Mouse (Mus musculus) embryonic facial prominence, embryonic 11.5 days (tissue): ENCODE measurements around the gene Prss30. TPM values are rescaled to one million over a fixed set of nuclear protein-coding genes. Genes with fewer than 3 reads are reported as not detected.
A peak's percentile ranks its signal among the peaks of the same experiment; 100 is the strongest.

ENCODE experiments used
- ATAC-seq: fragments of 200-750 bp; cut with Nextera tagmentation; replicated peaks from 2 replicates; pipeline ENCODE4 v1.8.0; 2017; ENCODE audit warnings: low read depth; ENCODE audit not compliant: insufficient number of reproducible peaks, low FRiP score, low TSS enrichment
- DNase-seq: peaks from one replicate; pipeline ENCODE4 v3.0.0-alpha.2; 2015; ENCODE audit warnings: low spot score
- H3K27ac ChIP-seq: fragments of 300-500 bp; sonication (generic); replicated peaks from 2 replicates; pipeline ENCODE4 v1.5.1; 2014; ENCODE audit warnings: mild to moderate bottlenecking, low read depth, low read length, control low read depth
- H3K27me3 ChIP-seq: fragments of 300-500 bp; sonication (generic); 2 replicates; pipeline ENCODE4 v1.6.1; 2014; ENCODE audit warnings: mild to moderate bottlenecking, low read length, moderate library complexity, mixed read lengths; ENCODE audit not compliant: control insufficient read depth, insufficient read depth
- H3K36me3 ChIP-seq: fragments of 300-500 bp; sonication (generic); replicated peaks from 2 replicates; pipeline ENCODE4 v1.6.1; 2014; ENCODE audit warnings: low read depth, mild to moderate bottlenecking, low read length, moderate library complexity, mixed read lengths; ENCODE audit not compliant: control insufficient read depth, insufficient read depth
- H3K4me1 ChIP-seq: fragments of 300-500 bp; sonication (generic); 2 replicates; pipeline ENCODE4 v1.6.1; 2014; ENCODE audit warnings: low read length, mixed read lengths; ENCODE audit not compliant: control insufficient read depth, insufficient read depth
- H3K4me2 ChIP-seq: fragments of 300-500 bp; sonication (generic); 2 replicates; pipeline ENCODE4 v1.6.1; 2014; ENCODE audit warnings: low read depth, mild to moderate bottlenecking, control low read depth, low read length, moderate library complexity
- H3K4me3 ChIP-seq: fragments of 300-500 bp; sonication (generic); 2 replicates; pipeline ENCODE4 v1.5.1; 2014; ENCODE audit warnings: low read depth, low read length, control low read depth
- H3K9ac ChIP-seq: fragments of 300-500 bp; sonication (generic); replicated peaks from 2 replicates; pipeline ENCODE4 v1.6.1; 2014; ENCODE audit warnings: mild to moderate bottlenecking, control low read depth, low read length
- H3K9me3 ChIP-seq: fragments of 300-500 bp; sonication (generic); replicated peaks from 2 replicates; pipeline ENCODE4 v1.6.1; 2016; ENCODE audit warnings: mild to moderate bottlenecking, low read length, inconsistent platforms, mixed read lengths; ENCODE audit not compliant: control insufficient read depth
- WGBS: fragments of 180-500 bp; shearing (Covaris S2); extraction: QIAGEN DNeasy Blood & Tissue Kit; methylation state at CpG from one replicate; pipeline ENCODE4 v1.1.7; 2014; 5-methylcytosine and 5-hydroxymethylcytosine counted together
- polyA plus RNA-seq: library from polyadenylated mRNA; unstranded; fragments of >200 nt; fragmentation: Nextera tagmentation; extraction: Ambion mirVana; gene quantifications from 2 replicates; pipeline ENCODE4 v1.2.1, GENCODE M21; 2014

The Prss30 gene
- polyA plus RNA-seq, 1 experiment from 2014 or later: not detected

DNA sequence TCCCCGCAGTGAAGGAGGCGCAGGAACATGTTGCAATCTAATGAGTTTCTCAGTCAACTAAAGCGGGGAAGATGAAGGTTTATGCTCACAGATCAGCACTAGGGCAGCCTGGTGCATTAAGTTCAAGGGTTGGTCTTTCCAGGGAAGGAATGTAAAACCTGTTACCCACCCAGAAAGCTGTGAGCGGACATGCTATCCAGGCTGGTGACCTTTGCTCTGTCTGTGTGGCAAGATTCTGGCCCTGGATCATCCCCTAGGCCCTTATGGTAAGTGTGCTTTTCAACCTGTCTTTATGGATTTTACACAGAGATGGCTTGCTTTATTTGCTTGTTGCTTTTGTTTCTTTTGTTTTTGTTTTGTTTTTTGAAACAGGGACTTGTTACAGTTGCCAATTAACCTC is 3.7 kb downstream of the Prss30 start:
- no peak overlapping the region for H3K4me2 ChIP-seq
- no peaks in the 10 kb centered on the region for H3K4me1 ChIP-seq
- no peaks in the 10 kb centered on the region for H3K27me3 ChIP-seq
- no peak overlapping the region for H3K9ac ChIP-seq
- WGBS: 74% methylated on average over 4 of the region's 4 CpGs
- DNase-seq (no peak), ATAC-seq (no peak)
- no peak overlapping the region for H3K27ac ChIP-seq
- no peak overlapping the region for H3K4me3 ChIP-seq
- no peaks in the 10 kb centered on the region for H3K36me3 ChIP-seq
- no peaks in the 10 kb centered on the region for H3K9me3 ChIP-seq

DNA sequence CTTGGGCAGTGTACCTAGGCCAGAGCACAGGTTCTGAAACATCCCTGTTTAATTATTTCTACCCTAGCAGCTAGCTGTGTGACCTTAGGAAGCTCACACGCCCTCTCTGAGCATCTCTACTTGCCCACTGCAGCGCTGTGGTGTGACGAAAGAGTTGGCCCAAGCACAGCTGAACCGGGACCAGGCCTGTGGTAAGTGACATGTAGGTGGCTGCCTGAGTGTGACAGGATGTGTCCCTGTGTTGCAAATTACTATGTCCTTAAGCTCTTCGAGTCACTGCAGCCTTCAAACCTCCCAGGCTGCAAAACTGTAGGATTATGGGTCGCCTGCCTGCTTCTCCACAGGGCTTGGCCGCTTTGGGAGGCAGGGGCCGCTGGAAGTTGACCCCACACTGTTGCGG is 9.1 kb downstream of the Prss30 start:
- no peaks in the 10 kb centered on the region for H3K36me3 ChIP-seq

DNA sequence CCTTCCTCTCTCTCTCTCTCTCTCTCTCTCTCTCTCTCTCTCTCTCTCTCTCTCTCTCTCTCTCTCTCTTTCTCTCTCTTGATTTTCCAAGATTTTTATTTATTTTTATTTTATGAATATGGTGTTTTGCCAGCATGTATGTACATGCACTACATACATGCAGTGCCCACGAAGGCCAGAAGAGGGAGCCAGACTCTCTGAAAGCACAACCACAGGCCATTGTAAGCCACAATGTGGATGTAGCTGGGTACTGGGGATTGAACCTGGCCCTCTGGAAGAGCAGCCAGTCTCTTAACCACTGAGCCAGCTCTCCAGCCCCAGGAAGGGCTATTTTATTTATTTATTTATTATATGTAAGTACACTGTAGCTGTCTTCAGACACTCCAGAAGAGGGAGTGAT is 11.1 kb downstream of the Prss30 start:
- WGBS: 0% methylated on average over 1 of the region's 1 CpGs
- ATAC-seq (no peak), DNase-seq (peak; percentile 79)
- Histone ChIP-seq H3K4me1 (no peaks in the 10 kb centered on the region), H3K9ac (no peak overlapping the region), H3K27ac (no peak overlapping the region), H3K27me3 (no peaks in the 10 kb centered on the region), H3K4me3 (no peak overlapping the region), H3K9me3 (no peaks in the 10 kb centered on the region), H3K36me3 (no peaks in the 10 kb centered on the region), H3K4me2 (no peak overlapping the region)

More for the DNA sequence above, 9.1 kb downstream of the Prss30 start:
- Histone ChIP-seq H3K27ac (no peak overlapping the region), H3K9me3 (no peaks in the 10 kb centered on the region), H3K27me3 (no peaks in the 10 kb centered on the region), H3K4me3 (no peak overlapping the region), H3K9ac (no peak overlapping the region), H3K4me1 (no peaks in the 10 kb centered on the region), H3K4me2 (no peak overlapping the region)
- ATAC-seq: no peak
- 88% methylated on average over 9 of the region's 9 CpGs for WGBS
- DNase-seq: no peak

DNA sequence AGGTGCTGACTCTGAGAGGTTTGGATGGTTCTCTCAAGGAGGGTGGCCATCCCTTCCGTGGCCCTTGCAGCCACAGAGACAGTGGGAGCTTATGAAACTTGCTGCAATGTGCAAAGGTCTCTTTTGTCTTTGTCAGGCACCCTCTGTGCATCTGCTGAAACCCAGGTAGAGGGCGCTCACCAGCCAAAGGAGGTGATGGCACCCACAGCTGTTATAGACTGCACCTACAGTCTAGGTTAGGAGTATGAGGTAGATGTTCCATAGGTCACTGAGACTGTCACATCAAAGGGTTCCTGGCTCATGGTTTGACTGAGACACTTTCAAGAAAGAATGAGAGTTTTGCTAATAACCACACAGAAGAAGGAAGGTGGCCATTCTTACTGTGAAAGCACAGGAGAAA is 11.6 kb downstream of the Prss30 start:
- Histone ChIP-seq H3K9me3 (no peaks in the 10 kb centered on the region), H3K4me2 (no peak overlapping the region), H3K27ac (no peak overlapping the region), H3K36me3 (no peaks in the 10 kb centered on the region), H3K4me3 (no peak overlapping the region), H3K27me3 (no peaks in the 10 kb centered on the region), H3K4me1 (no peaks in the 10 kb centered on the region), H3K9ac (no peak overlapping the region)
- ATAC-seq (no peak), DNase-seq (no peak)
- 53% methylated on average over 2 of the region's 2 CpGs for WGBS

DNA sequence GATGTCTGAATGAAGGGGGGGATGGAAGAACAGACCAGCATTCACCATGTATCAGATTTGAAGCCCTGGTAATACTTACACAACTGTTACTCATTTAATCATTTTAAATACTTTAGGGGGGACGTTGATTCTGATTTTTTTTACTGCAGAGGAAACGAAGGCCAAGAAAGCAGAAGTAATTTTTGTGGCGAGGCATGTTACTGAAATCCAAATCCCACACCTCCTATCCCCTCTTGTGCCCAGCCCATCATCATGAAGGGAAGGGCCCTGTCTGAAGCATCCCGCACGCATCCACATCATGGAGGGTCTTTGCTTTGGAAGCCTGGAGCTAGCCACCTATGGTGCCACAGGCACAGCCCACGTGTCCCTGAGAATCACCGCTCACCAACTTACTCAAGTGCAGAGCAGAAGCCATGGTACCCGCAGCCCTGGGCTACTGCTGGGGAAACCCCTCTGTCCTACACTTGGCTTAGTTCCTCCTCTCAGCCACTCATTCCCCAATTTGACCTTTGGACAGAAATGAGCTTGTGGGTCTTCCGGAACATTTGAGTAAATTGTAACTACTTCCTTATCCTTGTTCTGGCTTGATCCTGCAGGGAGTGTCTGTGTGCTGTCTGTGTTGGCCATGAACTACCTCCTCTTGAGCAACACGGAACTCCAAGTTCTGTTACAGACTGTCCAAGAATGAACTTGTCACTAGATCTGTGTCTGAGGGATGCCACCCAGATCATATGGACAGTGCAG is 13.5 kb downstream of the Prss30 start:
- WGBS: 84% methylated on average over 10 of the region's 10 CpGs
- Histone ChIP-seq H3K9me3 (no peaks in the 10 kb centered on the region), H3K9ac (no peak overlapping the region), H3K36me3 (no peaks in the 10 kb centered on the region), H3K4me1 (no peaks in the 10 kb centered on the region), H3K27me3 (no peaks in the 10 kb centered on the region), H3K4me3 (no peak overlapping the region), H3K4me2 (no peak overlapping the region), H3K27ac (no peak overlapping the region)
- DNase-seq (no peak), ATAC-seq (no peak)

DNA sequence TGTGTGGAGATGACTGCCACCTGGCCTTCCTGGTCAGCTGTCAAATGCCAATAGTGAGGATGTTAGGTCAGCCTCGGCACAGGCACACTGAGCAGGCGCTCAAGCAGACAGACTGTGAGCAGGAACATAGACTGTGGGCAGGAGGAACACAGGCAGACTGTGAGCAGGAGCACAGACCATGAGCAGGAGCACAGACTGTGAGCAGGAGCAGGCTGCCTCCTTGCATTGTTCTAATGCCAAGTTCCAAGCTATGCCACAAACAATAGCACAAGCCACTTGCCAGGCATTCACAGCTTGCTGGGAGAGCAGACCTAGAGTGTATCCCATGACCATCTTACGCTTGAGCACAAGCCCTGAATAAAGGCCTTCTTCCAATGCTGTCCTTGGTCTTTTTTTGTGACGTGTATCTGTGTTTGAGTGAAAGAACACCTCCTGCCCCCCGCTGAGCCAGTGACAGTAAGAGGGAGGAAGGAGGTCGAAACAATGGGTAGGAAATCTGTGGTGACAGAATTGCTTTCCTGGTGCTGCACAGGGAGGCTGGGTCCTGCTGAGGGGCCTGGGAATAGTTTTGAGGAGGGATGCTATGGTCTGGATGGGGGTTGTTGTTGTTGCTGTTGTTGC is 14.5 kb downstream of the Prss30 start:
- Histone ChIP-seq H3K4me1 (no peaks in the 10 kb centered on the region), H3K36me3 (no peaks in the 10 kb centered on the region), H3K4me3 (no peak overlapping the region), H3K9ac (no peak overlapping the region), H3K27ac (no peak overlapping the region), H3K4me2 (no peak overlapping the region), H3K27me3 (no peaks in the 10 kb centered on the region), H3K9me3 (no peaks in the 10 kb centered on the region)
- WGBS: 43% methylated on average over 6 of the region's 6 CpGs
- ATAC-seq (peak; percentile 34), DNase-seq (no peak)

DNA sequence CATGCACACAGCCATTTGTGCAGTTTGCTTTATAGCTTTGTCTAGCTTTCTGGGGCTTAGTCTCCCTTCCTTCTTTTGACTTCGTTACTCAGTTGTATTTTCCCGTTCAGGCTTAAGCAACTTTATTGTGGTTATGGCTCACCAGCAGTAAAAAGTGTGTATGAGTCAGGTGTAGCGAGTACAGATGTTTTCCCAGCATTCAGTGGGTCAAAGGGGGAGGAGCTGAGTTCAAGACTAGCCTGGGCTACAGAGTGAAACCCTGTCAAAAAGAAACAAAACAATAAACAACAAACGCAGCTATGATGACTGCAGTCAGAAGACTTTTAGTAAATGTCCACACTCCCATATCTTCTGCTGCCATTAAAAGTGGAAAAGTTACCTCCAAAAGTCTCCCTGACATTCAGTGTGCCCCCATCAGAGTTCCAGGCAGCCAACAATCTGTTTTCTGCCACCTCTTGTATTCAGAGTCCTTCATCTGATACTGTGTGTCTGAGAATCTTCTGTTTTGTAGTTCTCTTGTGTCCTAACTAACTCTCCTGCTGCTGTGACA is 18.7 kb downstream of the Prss30 start:
- WGBS: 73% methylated on average over 4 of the region's 4 CpGs

DNA sequence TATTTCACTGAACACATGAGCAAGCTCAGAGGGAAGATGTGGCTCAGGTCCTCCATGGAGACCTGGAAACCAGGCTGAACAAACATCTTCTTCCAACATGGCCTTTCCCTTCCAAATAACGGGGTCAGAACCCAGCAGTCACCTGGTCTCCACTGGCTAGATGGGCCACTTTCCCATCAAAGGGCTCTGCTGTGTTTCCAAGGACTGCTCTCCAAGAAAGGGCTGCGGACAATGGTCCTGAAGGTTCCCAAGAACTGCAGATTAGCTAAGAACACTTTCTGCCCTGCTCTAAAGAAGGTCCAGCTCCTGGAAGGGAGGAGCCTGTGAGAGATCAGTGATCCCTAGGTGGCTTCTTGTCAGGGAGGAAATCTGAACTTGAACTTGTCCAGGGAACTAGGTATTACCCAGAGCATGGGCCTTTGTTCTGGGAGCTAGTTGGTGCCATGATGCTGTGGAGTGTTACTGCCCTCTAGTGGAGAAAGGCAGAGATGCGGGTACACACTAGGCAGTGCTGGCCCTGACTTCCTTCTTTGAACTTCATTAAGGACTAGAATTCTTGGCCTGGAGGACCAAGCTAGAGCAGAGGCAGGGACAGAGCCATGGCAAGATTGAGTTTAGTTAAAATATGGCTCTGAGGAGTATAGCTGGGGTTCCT is 20.2 kb downstream of the Prss30 start:
- DNase-seq (peak; percentile 90), ATAC-seq (peak; percentile 90)
- Histone ChIP-seq H3K27me3 (no peaks in the 10 kb centered on the region), H3K4me2 (no peak overlapping the region), H3K4me1 (no peaks in the 10 kb centered on the region), H3K9ac (peak overlapping the region; percentile 52), H3K9me3 (no peaks in the 10 kb centered on the region), H3K4me3 (no peak overlapping the region), H3K36me3 (no peaks in the 10 kb centered on the region), H3K27ac (no peak overlapping the region)
- WGBS: 37% methylated on average over 3 of the region's 3 CpGs

More for the DNA sequence above, 18.7 kb downstream of the Prss30 start:
- no peak for ATAC-seq
- Histone ChIP-seq H3K9ac (no peak overlapping the region), H3K4me1 (no peaks in the 10 kb centered on the region), H3K27me3 (no peaks in the 10 kb centered on the region), H3K36me3 (no peaks in the 10 kb centered on the region), H3K4me3 (no peak overlapping the region), H3K4me2 (no peak overlapping the region), H3K9me3 (no peaks in the 10 kb centered on the region), H3K27ac (no peak overlapping the region)
- no peak for DNase-seq
